Mouse (Mus musculus): Measurements from ENCODE around the gene Soat1. TPM values are rescaled to one million over a fixed set of nuclear protein-coding genes. Genes with fewer than 3 reads are reported as not detected.
A peak's percentile ranks its signal among the peaks of the same experiment; 100 is the strongest.
"Not testable (repeated sequence)": the region's sequence is repeated elsewhere in the genome, so short reads cannot be mapped to it uniquely, and the experiment has no call there.

The Soat1 gene
- polyA plus RNA-seq, 1 experiment from 2014 or later: 84.4 TPM

- peak within 1 kb of the TSS; percentile 70 for H3K4me2 ChIP-seq (ENCODE audit: low read depth, low read length)
- ATAC-seq: peak; percentile 97
- H3K9me3 ChIP-seq (ENCODE audit: control insufficient read depth, low read length): no peaks in the 10 kb centered on the region
- under 1% methylated on average over 44 of the region's 44 CpGs for whole genome bisulfite sequencing
- peaks cover 5% of the 10 kb centered on the region; the same call in 1 of the 2 replicates for H3K4me1 ChIP-seq (ENCODE audit: control insufficient read depth, insufficient read depth, low read length)
- peak within 1 kb of the TSS; percentile 71 for H3K27ac ChIP-seq (ENCODE audit: low read length)
- H3K4me3 ChIP-seq (ENCODE audit: low read length): peak within 1 kb of the TSS; percentile 67
- no peaks in the 10 kb centered on the region for H3K27me3 ChIP-seq (replicated peaks; ENCODE audit: control insufficient read depth, insufficient read depth, low read length)
- H3K9ac ChIP-seq (ENCODE audit: low read depth, low read length): peak within 1 kb of the TSS; percentile 70
- no peaks in the 10 kb centered on the region for H3K36me3 ChIP-seq (ENCODE audit: control insufficient read depth, insufficient read depth, low read length)
Measured at GRCm38 (mm10) chr1:156420671-156421297, 53.3 kb downstream of the Soat1 start, which contains the start of gene Axdnd1. Axdnd1 (minus strand) TSS chr1:156421159.

- no peak overlapping the region for H3K27ac ChIP-seq (ENCODE audit: low read length)
- no peak overlapping the region for H3K4me2 ChIP-seq (ENCODE audit: low read depth, low read length)
- H3K9ac ChIP-seq (ENCODE audit: low read depth, low read length): no peak overlapping the region
- no peak for ATAC-seq
- no peaks in the 10 kb centered on the region for H3K36me3 ChIP-seq (ENCODE audit: control insufficient read depth, insufficient read depth, low read length)
- H3K4me1 ChIP-seq (ENCODE audit: control insufficient read depth, insufficient read depth, low read length): peaks cover 5% of the 10 kb centered on the region; the same call in 1 of the 2 replicates
- H3K9me3 ChIP-seq (ENCODE audit: control insufficient read depth, low read length): no peaks in the 10 kb centered on the region
- 60% methylated on average over 4 of the region's 4 CpGs for WGBS
- H3K4me3 ChIP-seq (ENCODE audit: low read length): no peak overlapping the region
- H3K27me3 ChIP-seq (replicated peaks; ENCODE audit: control insufficient read depth, insufficient read depth, low read length): no peaks in the 10 kb centered on the region
Measured at GRCm38 (mm10) chr1:156418170-156418569, 56.0 kb downstream of the Soat1 start.

GRCm38 (mm10) chr1:156408521-156408920, 65.6 kb downstream of the Soat1 start:
- Histone ChIP-seq H3K27ac (ENCODE audit: low read length) (no peak overlapping the region), H3K9ac (ENCODE audit: low read depth, low read length) (no peak overlapping the region), H3K36me3 (ENCODE audit: control insufficient read depth, insufficient read depth, low read length) (no peaks in the 10 kb centered on the region), H3K27me3 (replicated peaks; ENCODE audit: control insufficient read depth, insufficient read depth, low read length) (no peaks in the 10 kb centered on the region), H3K4me1 (ENCODE audit: control insufficient read depth, insufficient read depth, low read length) (no peaks in the 10 kb centered on the region), H3K9me3 (ENCODE audit: control insufficient read depth, low read length) (no peaks in the 10 kb centered on the region), H3K4me2 (ENCODE audit: low read depth, low read length) (no peak overlapping the region), H3K4me3 (ENCODE audit: low read length) (no peak overlapping the region)
- 72% methylated on average over 4 of the region's 4 CpGs for WGBS
- ATAC-seq: no peak

- H3K4me2 ChIP-seq (ENCODE audit: low read depth, low read length): no peak overlapping the region
- H3K36me3 ChIP-seq (ENCODE audit: control insufficient read depth, insufficient read depth, low read length): no peaks in the 10 kb centered on the region
- WGBS: 59% methylated on average over 3 of the region's 3 CpGs
- ATAC-seq: no peak
- no peaks in the 10 kb centered on the region for H3K27me3 ChIP-seq (replicated peaks; ENCODE audit: control insufficient read depth, insufficient read depth, low read length)
- H3K4me3 ChIP-seq (ENCODE audit: low read length): no peak overlapping the region
- no peaks in the 10 kb centered on the region for H3K9me3 ChIP-seq (ENCODE audit: control insufficient read depth, low read length)
- no peak overlapping the region for H3K9ac ChIP-seq (ENCODE audit: low read depth, low read length)
- no peaks in the 10 kb centered on the region for H3K4me1 ChIP-seq (ENCODE audit: control insufficient read depth, insufficient read depth, low read length)
- no peak overlapping the region for H3K27ac ChIP-seq (ENCODE audit: low read length)
Measured at GRCm38 (mm10) chr1:156408004-156408403, 66.1 kb downstream of the Soat1 start.

GRCm38 (mm10) chr1:156403251-156403650, 70.9 kb downstream of the Soat1 start:
- WGBS: 67% methylated on average over 10 of the region's 10 CpGs
- Histone ChIP-seq H3K27ac (ENCODE audit: low read length) (no peak overlapping the region), H3K4me1 (ENCODE audit: control insufficient read depth, insufficient read depth, low read length) (no peaks in the 10 kb centered on the region), H3K9ac (ENCODE audit: low read depth, low read length) (no peak overlapping the region), H3K9me3 (ENCODE audit: control insufficient read depth, low read length) (no peaks in the 10 kb centered on the region), H3K36me3 (ENCODE audit: control insufficient read depth, insufficient read depth, low read length) (no peaks in the 10 kb centered on the region), H3K4me3 (ENCODE audit: low read length) (no peak overlapping the region), H3K27me3 (replicated peaks; ENCODE audit: control insufficient read depth, insufficient read depth, low read length) (no peaks in the 10 kb centered on the region), H3K4me2 (ENCODE audit: low read depth, low read length) (no peak overlapping the region)
- ATAC-seq: no peak

- 43% methylated on average over 2 of the region's 2 CpGs for WGBS
- Histone ChIP-seq H3K36me3 (ENCODE audit: control insufficient read depth, insufficient read depth, low read length) (no peaks in the 10 kb centered on the region), H3K27me3 (replicated peaks; ENCODE audit: control insufficient read depth, insufficient read depth, low read length) (no peaks in the 10 kb centered on the region), H3K4me1 (ENCODE audit: control insufficient read depth, insufficient read depth, low read length) (no peaks in the 10 kb centered on the region), H3K9me3 (ENCODE audit: control insufficient read depth, low read length) (no peaks in the 10 kb centered on the region), H3K4me2 (ENCODE audit: low read depth, low read length) (no peak overlapping the region), H3K4me3 (ENCODE audit: low read length) (no peak overlapping the region), H3K27ac (ENCODE audit: low read length) (no peak overlapping the region), H3K9ac (ENCODE audit: low read depth, low read length) (no peak overlapping the region)
- peak; percentile 58 for ATAC-seq
Measured at GRCm38 (mm10) chr1:156402491-156402890, 71.6 kb downstream of the Soat1 start.

- not testable (repeated sequence) for H3K27ac ChIP-seq (ENCODE audit: low read length); H3K4me1 ChIP-seq (ENCODE audit: control insufficient read depth, insufficient read depth, low read length); H3K9me3 ChIP-seq (ENCODE audit: control insufficient read depth, low read length); H3K4me3 ChIP-seq (ENCODE audit: low read length); H3K9ac ChIP-seq (ENCODE audit: low read depth, low read length); H3K36me3 ChIP-seq (ENCODE audit: control insufficient read depth, insufficient read depth, low read length); ATAC-seq; H3K27me3 ChIP-seq (replicated peaks; ENCODE audit: control insufficient read depth, insufficient read depth, low read length); H3K4me2 ChIP-seq (ENCODE audit: low read depth, low read length)
- WGBS: 63% methylated on average over 3 of the region's 3 CpGs
Measured at GRCm38 (mm10) chr1:156400159-156400558, 74.0 kb downstream of the Soat1 start.

GRCm38 (mm10) chr1:156393148-156393547, 81.0 kb downstream of the Soat1 start:
- no peak for ATAC-seq
- 88% methylated on average over 4 of the region's 4 CpGs for WGBS
- Histone ChIP-seq H3K4me3 (ENCODE audit: low read length) (no peak overlapping the region), H3K4me1 (ENCODE audit: control insufficient read depth, insufficient read depth, low read length) (no peaks in the 10 kb centered on the region), H3K9me3 (ENCODE audit: control insufficient read depth, low read length) (no peaks in the 10 kb centered on the region), H3K4me2 (ENCODE audit: low read depth, low read length) (no peak overlapping the region), H3K9ac (ENCODE audit: low read depth, low read length) (no peak overlapping the region), H3K27ac (ENCODE audit: low read length) (no peak overlapping the region), H3K36me3 (ENCODE audit: control insufficient read depth, insufficient read depth, low read length) (no peaks in the 10 kb centered on the region), H3K27me3 (replicated peaks; ENCODE audit: control insufficient read depth, insufficient read depth, low read length) (no peaks in the 10 kb centered on the region)

- ATAC-seq: no peak
- WGBS: 67% methylated on average over 3 of the region's 3 CpGs
- H3K27ac ChIP-seq (ENCODE audit: low read length): no peak overlapping the region
- H3K4me3 ChIP-seq (ENCODE audit: low read length): no peak overlapping the region
- no peak overlapping the region for H3K4me2 ChIP-seq (ENCODE audit: low read depth, low read length)
- H3K27me3 ChIP-seq (replicated peaks; ENCODE audit: control insufficient read depth, insufficient read depth, low read length): no peaks in the 10 kb centered on the region
- no peaks in the 10 kb centered on the region for H3K36me3 ChIP-seq (ENCODE audit: control insufficient read depth, insufficient read depth, low read length)
- no peak overlapping the region for H3K9ac ChIP-seq (ENCODE audit: low read depth, low read length)
- no peaks in the 10 kb centered on the region for H3K4me1 ChIP-seq (ENCODE audit: control insufficient read depth, insufficient read depth, low read length)
- no peaks in the 10 kb centered on the region for H3K9me3 ChIP-seq (ENCODE audit: control insufficient read depth, low read length)
Measured at GRCm38 (mm10) chr1:156386880-156387279, 87.3 kb downstream of the Soat1 start.

GRCm38 (mm10) chr1:156386232-156386631, 87.9 kb downstream of the Soat1 start:
- ATAC-seq: no peak
- Histone ChIP-seq H3K4me3 (ENCODE audit: low read length) (no peak overlapping the region), H3K27me3 (replicated peaks; ENCODE audit: control insufficient read depth, insufficient read depth, low read length) (no peaks in the 10 kb centered on the region), H3K36me3 (ENCODE audit: control insufficient read depth, insufficient read depth, low read length) (no peaks in the 10 kb centered on the region), H3K27ac (ENCODE audit: low read length) (no peak overlapping the region), H3K4me1 (ENCODE audit: control insufficient read depth, insufficient read depth, low read length) (no peaks in the 10 kb centered on the region), H3K9ac (ENCODE audit: low read depth, low read length) (no peak overlapping the region), H3K4me2 (ENCODE audit: low read depth, low read length) (no peak overlapping the region), H3K9me3 (ENCODE audit: control insufficient read depth, low read length) (no peaks in the 10 kb centered on the region)
- 92% methylated on average over 4 of the region's 4 CpGs for WGBS

All from intestine, embryonic 16.5 days (tissue).